Comparison of ENCODE assay signal across 8 mouse cellular contexts in the genomic region with DNA sequence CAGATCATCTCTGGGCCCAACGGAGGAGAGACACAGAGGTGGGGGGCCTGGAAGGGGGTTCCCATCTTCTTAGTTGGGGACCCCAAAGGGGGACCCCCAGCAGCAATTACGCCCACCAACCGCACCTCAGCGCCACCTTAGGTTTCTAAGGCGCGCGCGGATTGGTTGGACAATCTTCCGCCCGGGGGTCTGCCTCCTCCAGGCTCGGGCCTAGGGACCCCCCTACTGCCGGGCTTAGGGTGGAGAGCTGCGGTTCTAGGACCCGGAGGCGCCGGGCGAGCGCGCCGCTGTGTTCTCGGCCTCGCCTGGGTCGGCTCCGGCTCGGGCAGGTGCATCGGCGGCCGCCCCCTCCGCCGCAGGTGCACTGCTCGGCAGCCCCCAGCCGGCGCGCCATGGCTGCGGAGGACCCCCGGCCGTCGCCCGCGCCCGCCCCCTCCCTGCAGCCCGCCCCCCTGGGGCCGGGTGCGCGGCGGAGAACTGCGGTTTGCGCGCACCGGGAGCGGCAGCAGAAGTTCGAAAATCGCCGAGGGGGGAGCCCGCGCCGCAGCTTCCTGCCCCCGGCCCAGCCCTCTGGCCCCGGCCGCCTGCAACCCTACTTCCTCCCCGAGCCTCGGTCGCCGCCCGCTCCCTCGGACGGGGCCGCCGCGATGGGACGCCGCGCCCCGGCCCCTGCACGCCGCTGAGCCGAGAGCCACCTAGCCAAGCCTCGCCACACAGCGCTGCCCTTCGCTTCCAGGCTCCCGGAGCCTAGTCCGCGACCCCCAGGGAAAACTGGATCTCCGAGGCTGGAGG. TPM values are rescaled to one million over a fixed set of nuclear protein-coding genes. Genes with fewer than 3 reads are reported as not detected.
DNase-seq lines count a peak whose midpoint lies in the region; ATAC-seq and TF ChIP-seq lines count a peak whose summit lies in the region.

A gene (plus strand): TSS at position 614 of the 792 bp plus-strand sequence.

- H3K27me3 ChIP-seq in heart, postnatal 0 days (ENCODE audit: control insufficient read depth, insufficient read depth, low read length): peaks cover 26% of the 10 kb centered on the region
- peaks cover 19% of the 10 kb centered on the region for H3K27me3 ChIP-seq in lung, postnatal 0 days (replicated peaks; ENCODE audit: insufficient read depth, low read length)

- H3K9me3 ChIP-seq in heart, postnatal 0 days (replicated peaks; ENCODE audit: control insufficient read depth, low read length): no peaks in the 10 kb centered on the region
- no peaks in the 10 kb centered on the region for H3K9me3 ChIP-seq in lung, postnatal 0 days (ENCODE audit: low read length)

- H3K9ac ChIP-seq in heart, postnatal 0 days (replicated peaks; ENCODE audit: low read depth, low read length): peak within 1 kb of the TSS; percentile 70
- H3K9ac ChIP-seq in lung, postnatal 0 days (replicated peaks; ENCODE audit: low read depth): peak within 1 kb of the TSS; percentile 34; the same call in 1 of the 2 replicates

- 1% methylated on average over 55 of the region's 84 CpGs for WGBS in heart, postnatal 0 days
- WGBS in lung, postnatal 0 days: 3% methylated on average over 50 of the region's 84 CpGs

- H3K4me3 ChIP-seq in cortical plate, adult 2 months (ENCODE audit: insufficient read depth, low read length): peak within 1 kb of the TSS; percentile 79
- H3K4me3 ChIP-seq in heart, postnatal 0 days (ENCODE audit: low read depth, low read length): peak within 1 kb of the TSS; percentile 74
- peak within 1 kb of the TSS; percentile 53 for H3K4me3 ChIP-seq in lung, postnatal 0 days (ENCODE audit: low read depth, low read length)

- peak; percentile 78 to 84 for DNase-seq in spleen, adult 18-20 months
- no peak for DNase-seq in spleen, adult 12 weeks (ENCODE audit: low spot score)
- DNase-seq in heart, postnatal 0 days (ENCODE audit: low spot score): no peak
- DNase-seq in kidney, postnatal 25 days: peak; percentile 46 to 81
- DNase-seq in lung, postnatal 0 days (ENCODE audit: low spot score): peak; percentile 45
- peak; percentile 51 for DNase-seq in right cerebral cortex, postnatal 14 days
- no peak for DNase-seq in frontal cortex, postnatal 25 days (ENCODE audit: low spot score in 2 of 2)

- H3K27ac ChIP-seq in cortical plate, adult 2 months (ENCODE audit: insufficient read depth, low read length): peak within 1 kb of the TSS; percentile 73; the same call in 1 of the 2 replicates
- H3K27ac ChIP-seq in heart, postnatal 0 days (ENCODE audit: low read depth): peak within 1 kb of the TSS; percentile 13; the same call in 1 of the 2 replicates
- peak within 1 kb of the TSS; percentile 14; the same call in 1 of the 2 replicates for H3K27ac ChIP-seq in lung, postnatal 0 days (ENCODE audit: low read length)

- H3K4me2 ChIP-seq in heart, postnatal 0 days (ENCODE audit: low read depth, low read length): peak within 1 kb of the TSS; percentile 99
- H3K4me2 ChIP-seq in lung, postnatal 0 days (replicated peaks; ENCODE audit: low read depth, low read length): peak within 1 kb of the TSS; percentile 95

- no peak for TF ChIP-seq CTCF in cortical plate, adult 2 months (IDR thresholded peaks at IDR 0.05; ENCODE audit: extremely low read depth, insufficient read depth, low read length)
- no peak for TF ChIP-seq CTCF in heart, postnatal 0 days (IDR thresholded peaks at IDR 0.05; ENCODE audit: low read depth)
- TF ChIP-seq CTCF in lung, postnatal 0 days (IDR thresholded peaks at IDR 0.05): no peak

- peak; percentile 47; the same call in 1 of the 2 replicates for ATAC-seq in heart, postnatal 0 days (ENCODE audit: insufficient read depth, low read depth)
- peak; percentile 27; the same call in 1 of the 2 replicates for ATAC-seq in lung, postnatal 0 days

- H3K4me1 ChIP-seq in cortical plate, adult 2 months (ENCODE audit: control insufficient read depth, insufficient read depth, low read length): peaks cover 11% of the 10 kb centered on the region
- 0 out of 2 replicates have a peak, but pooled peaks cover 7% of the 10 kb centered on the region for H3K4me1 ChIP-seq in heart, postnatal 0 days (ENCODE audit: control insufficient read depth, insufficient read depth)
- H3K4me1 ChIP-seq in lung, postnatal 0 days (ENCODE audit: insufficient read depth, low read depth, low read length): 0 out of 2 replicates have a peak, but pooled peaks cover 2% of the 10 kb centered on the region

- no peak for TF ChIP-seq POLR2A in cortical plate, adult 2 months (IDR thresholded peaks at IDR 0.05; ENCODE audit: extremely low read depth, insufficient read depth, low read length)

- no peaks in the 10 kb centered on the region for H3K36me3 ChIP-seq in heart, postnatal 0 days (replicated peaks; ENCODE audit: control insufficient read depth, insufficient read depth, low read length)
- H3K36me3 ChIP-seq in lung, postnatal 0 days (ENCODE audit: insufficient read depth, low read length): no peaks in the 10 kb centered on the region

- TF ChIP-seq EP300 in heart, postnatal 0 days (IDR thresholded peaks at IDR 0.05; ENCODE audit: low read depth): no peak
- TF ChIP-seq EP300 in lung, postnatal 0 days (IDR thresholded peaks at IDR 0.05): no peak

RNA-seq across cellular contexts. Expression of the gene that starts here (rescaled TPM):
- polyA plus RNA-seq in cortical plate, adult 2 months (2012; rRNA removed): 125 and 133 TPM in 2 replicates
- 2.2 and 3.4 TPM in 2 replicates for total RNA-seq in heart, postnatal 0 days (2014; rRNA removed; ENCODE audit: low replicate concordance)
- 0.91 and 1.1 TPM in 2 replicates for polyA plus RNA-seq in heart, postnatal 0 days (2015; fragmentation: Nextera tagmentation; extraction: Ambion mirVana)
- 4.1 and 4.9 TPM in 2 replicates for polyA plus RNA-seq in lung, postnatal 0 days (2015; fragmentation: Nextera tagmentation; extraction: Ambion mirVana)

Comparison
In these comparisons a context has a peak if more than half of its experiments do, and no peak if none do; other contexts are left out.
1. RNA of the gene that starts here (polyA plus RNA-seq): 125 to 133 TPM in cortical plate, adult 2 months; 4.1 to 4.9 TPM in lung, postnatal 0 days and 0.91 to 1.1 TPM in heart, postnatal 0 days; every median in the first group is over 10 times any median in the second.
2. DNase-seq: peak in spleen, adult 18-20 months (2 of 2), kidney, postnatal 25 days (2 of 2), lung, postnatal 0 days (single experiment) and right cerebral cortex, postnatal 14 days (single experiment); none in spleen, adult 12 weeks (single experiment), heart, postnatal 0 days (single experiment) and frontal cortex, postnatal 25 days (0 of 2).
3. H3K27ac ChIP-seq: peak in every context shown above with its lines; median percentile 73 in cortical plate, adult 2 months; 14 in lung, postnatal 0 days; 13 in heart, postnatal 0 days.
4. Peak in every context shown above with its lines, with median percentiles within 50 percentile points of each other: H3K4me3 ChIP-seq.